In genomic region chr4:133545272-133546231, GRCm38 (mm10) we compare ENCODE assay signal across 7 mouse cellular contexts. TPM values are rescaled to one million over a fixed set of nuclear protein-coding genes. Genes with fewer than 3 reads are reported as not detected.
DNase-seq lines count a peak whose midpoint lies in the region; ATAC-seq lines count a peak whose summit lies in the region.

Nudc (minus strand) TSS chr4:133545996.

- WGBS in intestine, embryonic 15.5 days: under 1% methylated on average over 77 of the region's 77 CpGs
- WGBS in midbrain, embryonic 10.5 days: under 1% methylated on average over 76 of the region's 77 CpGs

- peak; percentile 99 for DNase-seq in adrenal gland, adult 2 months
- DNase-seq in embryo, embryonic 11.5 days (ENCODE audit: low read depth, low spot score): peak; percentile 93
- peak; percentile 90 to 95 for DNase-seq in gastrocnemius, postnatal 36 days
- peak; percentile 96 to 98 for DNase-seq in left cerebral cortex, postnatal 25 days (ENCODE audit: low spot score in 2 of 2)
- DNase-seq in midbrain, embryonic 10.5 days (ENCODE audit: low spot score): peak; percentile 98
- peak; percentile 89 for DNase-seq in right cerebral cortex, postnatal 4 days

- peak within 1 kb of the TSS; percentile 93 for H3K9ac ChIP-seq in intestine, embryonic 15.5 days

- H3K4me2 ChIP-seq in intestine, embryonic 15.5 days (replicated peaks): peak within 1 kb of the TSS; percentile 63

- peak; percentile 99 for ATAC-seq in intestine, embryonic 15.5 days

- peaks cover 11% of the 10 kb centered on the region for H3K36me3 ChIP-seq in intestine, embryonic 15.5 days
- peaks cover 37% of the 10 kb centered on the region for H3K36me3 ChIP-seq in midbrain, embryonic 10.5 days

- no peaks in the 10 kb centered on the region for H3K27me3 ChIP-seq in intestine, embryonic 15.5 days (replicated peaks)
- H3K27me3 ChIP-seq in midbrain, embryonic 10.5 days (ENCODE audit: low read depth, poor library complexity, severe bottlenecking): no peaks in the 10 kb centered on the region

- H3K9me3 ChIP-seq in intestine, embryonic 15.5 days: no peaks in the 10 kb centered on the region
- 0 out of 2 replicates have a peak, but pooled peaks cover 5% of the 10 kb centered on the region for H3K9me3 ChIP-seq in midbrain, embryonic 10.5 days (replicated peaks)

- H3K27ac ChIP-seq in intestine, embryonic 15.5 days: peak within 1 kb of the TSS; percentile 79
- peak within 1 kb of the TSS; percentile 94 for H3K27ac ChIP-seq in midbrain, embryonic 10.5 days (replicated peaks)

- H3K4me3 ChIP-seq in intestine, embryonic 15.5 days (replicated peaks): peak within 1 kb of the TSS; percentile 97
- H3K4me3 ChIP-seq in midbrain, embryonic 10.5 days: peak within 1 kb of the TSS; percentile 96

- peaks cover 10% of the 10 kb centered on the region for H3K4me1 ChIP-seq in intestine, embryonic 15.5 days (replicated peaks)
- peaks cover 21% of the 10 kb centered on the region for H3K4me1 ChIP-seq in midbrain, embryonic 10.5 days

- intact Hi-C loops in gastrocnemius, postnatal 36 days (cut with DNase I): no loop called here
- intact Hi-C loops in left cerebral cortex, postnatal 25 days (cut with DNase I): no loop called here

RNA-seq across cellular contexts. Expression of gene Nudc, which starts in this region (rescaled TPM):
- 100 to 1,000 TPM; 157 to 176 TPM for total RNA-seq in adrenal gland, adult 2 months (2021)
- polyA plus RNA-seq in adrenal gland, adult 2 months (2012; rRNA removed): 49.9 and 57.3 TPM in 2 replicates
- 10 to 100 TPM; 41.2 to 45.4 TPM for total RNA-seq in gastrocnemius, postnatal 36 days (2021)
- polyA plus RNA-seq in intestine, embryonic 15.5 days (2015; fragmentation: Nextera tagmentation; extraction: Ambion mirVana): 280 and 288 TPM in 2 replicates
- total RNA-seq in left cerebral cortex, postnatal 25 days (2021): 100 to 1,000 TPM; 129 TPM
- polyA plus RNA-seq in midbrain, embryonic 10.5 days (2016; fragmentation: Nextera tagmentation; extraction: Ambion mirVana): 450 and 503 TPM in 2 replicates

Comparison
In these comparisons a context has a peak if more than half of its experiments do, and no peak if none do; other contexts are left out.
1. Peak in every context shown above with its lines: DNase-seq, ATAC-seq, H3K4me3 ChIP-seq and H3K27ac ChIP-seq.